Mouse (Mus musculus) liver, embryonic 16.5 days (tissue): ENCODE results near the gene Arrdc3. TPM values are rescaled to one million over a fixed set of nuclear protein-coding genes. Genes with fewer than 3 reads are reported as not detected.
A peak's percentile ranks its signal among the peaks of the same experiment; 100 is the strongest.

ENCODE experiments used
- ATAC-seq: fragments of 200-750 bp; cut with Nextera tagmentation; 2 replicates; pipeline ENCODE4 v1.8.0; 2017; ENCODE audit warnings: low read depth, mild to moderate bottlenecking, moderate number of reproducible peaks, moderate library complexity
- H3K27ac ChIP-seq: fragments of 300-500 bp; sonication (generic); 2 replicates; pipeline ENCODE4 v1.5.1; 2014; ENCODE audit warnings: mild to moderate bottlenecking, low read length
- H3K27me3 ChIP-seq: fragments of 300-500 bp; sonication (generic); 2 replicates; pipeline ENCODE4 v1.6.1; 2014; ENCODE audit warnings: low read depth, low read length, mixed read lengths; ENCODE audit not compliant: control insufficient read depth, insufficient read depth
- H3K36me3 ChIP-seq: fragments of 300-500 bp; sonication (generic); 2 replicates; pipeline ENCODE4 v1.6.1; 2014; ENCODE audit warnings: mild to moderate bottlenecking; ENCODE audit not compliant: control insufficient read depth, insufficient read depth
- H3K4me1 ChIP-seq: fragments of 300-500 bp; sonication (generic); 2 replicates; pipeline ENCODE4 v1.6.1; 2014; ENCODE audit warnings: low read depth, low read length, mixed read lengths; ENCODE audit not compliant: control insufficient read depth
- H3K4me2 ChIP-seq: fragments of 300-500 bp; sonication (generic); 2 replicates; pipeline ENCODE4 v1.6.1; 2014; ENCODE audit warnings: low read depth, low read length, mixed read lengths
- H3K4me3 ChIP-seq: fragments of 300-500 bp; sonication (generic); 2 replicates; pipeline ENCODE4 v1.5.1; 2014; ENCODE audit warnings: low read depth, mild to moderate bottlenecking, low read length
- H3K9ac ChIP-seq: fragments of 300-500 bp; sonication (generic); 2 replicates; pipeline ENCODE4 v1.6.1; 2014; ENCODE audit warnings: low read depth, low read length
- H3K9me3 ChIP-seq: fragments of 300-500 bp; sonication (generic); replicated peaks from 2 replicates; pipeline ENCODE4 v1.6.1; 2016; ENCODE audit warnings: low read length; ENCODE audit not compliant: control insufficient read depth
- WGBS: fragments of 180-500 bp; shearing (Covaris S2); extraction: QIAGEN DNeasy Blood & Tissue Kit; methylation state at CpG from one replicate; pipeline ENCODE4 v1.1.7; 2014; ENCODE audit not compliant: insufficient replicate concordance; 5-methylcytosine and 5-hydroxymethylcytosine counted together
- polyA plus RNA-seq: library from polyadenylated mRNA; unstranded; fragments of >200 nt; fragmentation: Nextera tagmentation; extraction: Ambion mirVana; gene quantifications from 2 replicates; pipeline ENCODE4 v1.2.1, GENCODE M21; 2015

Gene Arrdc3
- polyA plus RNA-seq, 1 experiment from 2014 or later: 19.2 TPM

DNA sequence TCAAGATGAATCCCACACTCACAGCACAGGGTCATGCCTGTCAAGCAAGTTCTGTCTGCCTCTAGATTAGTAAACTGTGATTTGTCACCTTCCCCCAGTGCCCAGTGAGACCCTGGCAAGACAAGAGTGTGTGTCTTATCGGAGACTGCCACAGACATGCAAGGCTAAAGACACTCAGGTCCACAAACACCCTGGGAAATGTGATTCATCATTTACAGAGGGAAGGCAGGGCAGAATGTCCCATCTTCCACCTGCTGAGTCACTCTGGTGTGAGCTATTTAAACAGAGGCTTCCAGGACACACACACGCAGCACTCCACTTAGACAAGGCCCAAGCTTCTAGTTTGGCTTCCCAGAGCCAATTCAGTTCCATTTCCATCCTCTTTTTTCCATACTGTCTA, 53.2 kb downstream of the Arrdc3 start:
- H3K9me3 ChIP-seq: no peaks in the 10 kb centered on the region
- H3K27me3 ChIP-seq: no peaks in the 10 kb centered on the region
- WGBS: 58% methylated on average over 2 of the region's 2 CpGs

DNA sequence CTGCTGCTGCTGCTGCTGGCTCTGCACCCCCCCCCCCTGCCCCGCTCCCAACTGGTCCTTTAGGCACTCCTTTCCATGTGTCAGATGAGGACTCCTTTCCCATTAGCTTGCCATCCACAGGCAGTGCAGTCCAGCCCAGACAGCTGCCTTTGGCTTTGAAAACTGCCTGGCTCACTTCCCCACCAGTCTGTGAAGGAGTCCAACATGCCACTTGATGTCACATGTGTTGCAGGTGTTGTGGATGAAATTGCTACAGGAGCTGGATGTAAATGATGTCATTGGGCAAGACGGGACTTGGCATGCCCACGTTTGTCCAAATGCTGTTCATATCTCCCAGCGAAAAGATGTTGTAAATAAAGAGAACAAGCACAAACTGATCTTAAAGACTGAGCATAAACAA, 56.0 kb downstream of the Arrdc3 start:
- Histone ChIP-seq H3K9me3 (no peaks in the 10 kb centered on the region), H3K27me3 (no peaks in the 10 kb centered on the region), H3K4me1 (peaks cover 4% of the 10 kb centered on the region), H3K4me3 (no peak overlapping the region), H3K4me2 (no peak overlapping the region), H3K27ac (no peak overlapping the region), H3K36me3 (no peaks in the 10 kb centered on the region), H3K9ac (no peak overlapping the region)
- ATAC-seq: no peak
- WGBS: 56% methylated on average over 4 of the region's 4 CpGs

More for the DNA sequence above, 53.2 kb downstream of the Arrdc3 start:
- Histone ChIP-seq H3K4me1 (peaks cover 4% of the 10 kb centered on the region), H3K36me3 (no peaks in the 10 kb centered on the region), H3K27ac (no peak overlapping the region), H3K4me2 (no peak overlapping the region), H3K9ac (no peak overlapping the region), H3K4me3 (no peak overlapping the region)
- no peak for ATAC-seq

- no peaks in the 10 kb centered on the region for H3K27me3 ChIP-seq
- no peak overlapping the region for H3K27ac ChIP-seq
- no peaks in the 10 kb centered on the region for H3K36me3 ChIP-seq
- peaks cover 4% of the 10 kb centered on the region for H3K4me1 ChIP-seq
- H3K4me3 ChIP-seq: no peak overlapping the region
- no peaks in the 10 kb centered on the region for H3K9me3 ChIP-seq
- ATAC-seq: 0 out of 2 replicates have a peak, but pooled peaks have one; percentile 30
- H3K4me2 ChIP-seq: no peak overlapping the region
- 22% methylated on average over 1 of the region's 1 CpGs for WGBS
- no peak overlapping the region for H3K9ac ChIP-seq
Measured at GRCm38 (mm10) chr13:80939866-80940265, 56.7 kb downstream of the Arrdc3 start.

GRCm38 (mm10) chr13:80940421-80940820, 57.2 kb downstream of the Arrdc3 start:
- Histone ChIP-seq H3K4me1 (peaks cover 4% of the 10 kb centered on the region), H3K9me3 (no peaks in the 10 kb centered on the region), H3K4me2 (no peak overlapping the region), H3K4me3 (no peak overlapping the region), H3K27ac (no peak overlapping the region), H3K9ac (no peak overlapping the region), H3K27me3 (no peaks in the 10 kb centered on the region), H3K36me3 (no peaks in the 10 kb centered on the region)
- 68% methylated on average over 5 of the region's 5 CpGs for WGBS
- no peak for ATAC-seq

DNA sequence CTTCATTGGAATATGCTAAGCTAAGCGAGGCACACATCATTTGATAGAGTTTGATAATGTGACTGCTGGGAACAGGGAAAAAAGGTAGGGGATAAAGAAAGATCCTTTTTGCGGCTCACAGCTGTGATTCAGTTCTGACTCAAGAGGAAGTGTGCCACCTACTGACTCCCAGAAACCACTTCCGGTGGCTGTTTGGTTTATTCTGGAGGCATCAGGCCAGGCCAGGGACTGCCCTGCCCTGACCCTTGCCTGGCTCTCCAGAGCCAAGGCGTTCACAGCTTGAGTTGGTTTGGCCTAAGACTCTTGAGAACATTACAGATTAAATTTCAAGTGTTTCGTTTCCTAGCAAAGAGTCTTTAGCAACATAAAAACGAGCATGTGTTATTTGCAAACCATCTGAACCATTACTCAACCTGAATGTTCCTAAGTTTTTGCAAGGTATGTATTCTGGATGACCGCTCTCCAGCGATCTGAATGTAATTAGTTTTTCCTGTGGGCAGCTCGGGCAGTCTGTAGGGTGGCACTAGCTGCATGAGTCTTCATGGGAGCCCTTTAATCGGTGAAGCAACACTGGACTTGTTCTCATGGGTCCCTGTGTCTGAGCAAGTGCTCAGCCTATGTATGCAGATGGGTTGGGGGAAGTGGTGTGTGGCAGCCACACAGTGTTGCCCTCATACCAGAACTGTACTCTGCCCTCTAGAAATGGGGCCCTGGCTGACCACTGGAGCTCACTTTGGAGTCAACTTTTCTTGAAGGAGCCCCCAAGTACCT, 57.9 kb downstream of the Arrdc3 start:
- Histone ChIP-seq H3K4me3 (no peak overlapping the region), H3K4me1 (peaks cover 4% of the 10 kb centered on the region), H3K4me2 (no peak overlapping the region), H3K9me3 (no peaks in the 10 kb centered on the region), H3K27ac (no peak overlapping the region), H3K27me3 (no peaks in the 10 kb centered on the region), H3K9ac (no peak overlapping the region), H3K36me3 (no peaks in the 10 kb centered on the region)
- WGBS: 36% methylated on average over 10 of the region's 10 CpGs
- ATAC-seq: peak; percentile 64

DNA sequence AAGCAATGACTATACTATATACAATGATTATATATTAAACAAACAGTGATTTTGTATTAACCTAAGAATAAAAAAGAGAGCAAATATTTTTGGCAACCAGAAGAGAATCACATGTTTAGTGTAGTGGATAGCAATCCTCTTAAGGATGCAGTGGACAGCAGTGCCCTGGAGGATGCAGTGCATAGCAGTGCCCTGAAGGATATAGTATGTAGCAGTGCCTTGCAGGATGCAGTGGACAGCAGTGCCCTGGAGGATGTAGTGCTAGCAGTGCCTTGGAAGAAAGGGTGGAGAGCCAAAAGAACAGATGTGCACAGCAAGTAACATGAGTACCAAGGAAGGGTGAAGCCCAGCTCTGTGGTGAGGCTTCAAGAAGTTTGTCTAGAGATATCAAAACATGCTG, 61.3 kb downstream of the Arrdc3 start:
- Histone ChIP-seq H3K4me2 (no peak overlapping the region), H3K9me3 (no peaks in the 10 kb centered on the region), H3K36me3 (no peaks in the 10 kb centered on the region), H3K9ac (no peak overlapping the region), H3K27ac (no peak overlapping the region), H3K4me3 (no peak overlapping the region), H3K4me1 (peaks cover 4% of the 10 kb centered on the region), H3K27me3 (no peaks in the 10 kb centered on the region)
- no peak for ATAC-seq
